Mouse (Mus musculus) CH12.LX (cell line): ENCODE measurements around the gene Rars2. TPM values are rescaled to one million over a fixed set of nuclear protein-coding genes. Genes with fewer than 3 reads are reported as not detected.
A peak's percentile ranks its signal among the peaks of the same experiment; 100 is the strongest.

Experiments
- DNase-seq: peaks from one replicate; pipeline ENCODE4 v3.0.0-alpha.2; 2013; ENCODE audit errors: extremely low read depth
- H3K27ac ChIP-seq: 2 replicates; pipeline ENCODE4 v1.5.1; 2012; ENCODE audit warnings: low read depth, mild to moderate bottlenecking, control low read depth, moderate library complexity; ENCODE audit not compliant: insufficient read depth
- H3K27me3 ChIP-seq: replicated peaks from 2 replicates; pipeline ENCODE3; 2012; ENCODE audit warnings: inconsistent platforms
- H3K36me3 ChIP-seq, 2 experiments: replicated peaks in 1 of 2; 2 replicates each; pipeline versions ENCODE3 to v1.6.1; 2012; ENCODE audit warnings: inconsistent platforms in 1 of 2, low read length in 1 of 2, mild to moderate bottlenecking in 1 of 2, mixed read lengths in 1 of 2, moderate library complexity in 1 of 2; ENCODE audit not compliant: control insufficient read depth in 1 of 2, insufficient read depth in 1 of 2
- H3K4me1 ChIP-seq, 2 experiments: 2 replicates each; pipeline ENCODE4 v1.6.1; 2012; ENCODE audit warnings: inconsistent platforms in 1 of 2, moderate library complexity in 1 of 2; ENCODE audit not compliant: insufficient read depth in 2 of 2, control insufficient read depth in 1 of 2
- H3K4me2 ChIP-seq: 2 replicates; pipeline ENCODE4 v1.6.1; 2012; ENCODE audit warnings: low read depth, mild to moderate bottlenecking, control low read depth; ENCODE audit not compliant: poor library complexity, insufficient read depth, severe bottlenecking
- H3K4me3 ChIP-seq, 3 experiments: fragments of 150-350 bp in 1 of 3; sonication (generic) in 1 of 3; replicated peaks in 1 of 3; 2 replicates each; pipeline versions ENCODE3 to v1.5.1; 2011 to 2012; ENCODE audit warnings: low read depth in 2 of 3, low read length in 2 of 3, mild to moderate bottlenecking in 2 of 3, moderate library complexity in 2 of 3, control low read depth in 1 of 3, improper control_type of control experiment in 1 of 3, inconsistent platforms in 1 of 3, mixed read lengths in 1 of 3; ENCODE audit not compliant: poor library complexity in 1 of 3
- H3K79me2 ChIP-seq: replicated peaks from 2 replicates; pipeline ENCODE4 v1.6.1; 2012; ENCODE audit warnings: mild to moderate bottlenecking, moderate library complexity; ENCODE audit not compliant: control insufficient read depth, poor library complexity, insufficient read depth, severe bottlenecking; ENCODE audit errors: extremely low read depth
- H3K9ac ChIP-seq: 2 replicates; pipeline ENCODE4 v1.6.1; 2012; ENCODE audit warnings: low read depth, mild to moderate bottlenecking, control low read depth, moderate library complexity; ENCODE audit not compliant: insufficient read depth
- H3K9me3 ChIP-seq: replicated peaks from 2 replicates; pipeline ENCODE3; 2012; ENCODE audit warnings: low read length, inconsistent platforms, mixed read lengths
- CHD1 ChIP-seq: IDR thresholded peaks from 2 replicates; pipeline ENCODE4 v1.6.1; 2012; ENCODE audit warnings: low read depth, low read length, improper control_type of control experiment, inconsistent platforms
- CHD2 ChIP-seq: IDR thresholded peaks from 2 replicates; pipeline ENCODE4 v1.6.1; 2011; ENCODE audit warnings: low read length, improper control_type of control experiment
- CTCF ChIP-seq, 2 experiments: IDR thresholded peaks in 1 of 2; conservative IDR thresholded peaks in 1 of 2; 2 replicates each; pipeline ENCODE4 v1.5.1; 2011 to 2012; ENCODE audit warnings: low read depth in 2 of 2, low read length in 2 of 2, improper control_type of control experiment in 1 of 2, inconsistent platforms in 1 of 2, mild to moderate bottlenecking in 1 of 2, moderate library complexity in 1 of 2
- E2F4 ChIP-seq: IDR thresholded peaks from 2 replicates; pipeline ENCODE4 v1.6.1; 2011; ENCODE audit warnings: low read depth, low read length, improper control_type of control experiment; ENCODE audit not compliant: insufficient replicate concordance
- ELF1 ChIP-seq: IDR thresholded peaks from 2 replicates; pipeline ENCODE4 v1.6.1; 2014; ENCODE audit warnings: low read depth, mild to moderate bottlenecking, inconsistent platforms, low read length, improper control_type of control experiment
- ETS1 ChIP-seq: conservative IDR thresholded peaks from 2 replicates; pipeline ENCODE4 v1.6.1; 2012; ENCODE audit warnings: low read depth, mild to moderate bottlenecking, inconsistent platforms, low read length, improper control_type of control experiment, moderate library complexity
- GABPA ChIP-seq: IDR thresholded peaks from 2 replicates; pipeline ENCODE4 v1.6.1; 2012; ENCODE audit warnings: low read depth, low read length, improper control_type of control experiment, inconsistent platforms; ENCODE audit not compliant: insufficient replicate concordance
- IRF4 ChIP-seq: IDR thresholded peaks from 2 replicates; pipeline ENCODE4 v1.6.1; 2014; ENCODE audit warnings: low read depth, mild to moderate bottlenecking, inconsistent platforms, low read length, improper control_type of control experiment
- JUND ChIP-seq: conservative IDR thresholded peaks from 2 replicates; pipeline ENCODE4 v1.6.1; 2011; ENCODE audit warnings: low read depth, low read length, improper control_type of control experiment
- KAT2A ChIP-seq: IDR thresholded peaks from 2 replicates; pipeline ENCODE4 v1.6.1; 2012; ENCODE audit warnings: low read length, improper control_type of control experiment, inconsistent platforms; ENCODE audit not compliant: insufficient replicate concordance
- MAZ ChIP-seq: IDR thresholded peaks from 2 replicates; pipeline ENCODE4 v1.6.1; 2012; ENCODE audit warnings: low read depth, mild to moderate bottlenecking, inconsistent platforms, low read length, improper control_type of control experiment, moderate library complexity
- MEF2A ChIP-seq: IDR thresholded peaks from 2 replicates; pipeline ENCODE4 v1.6.1; 2014; ENCODE audit warnings: low read depth, mild to moderate bottlenecking, inconsistent platforms, low read length, improper control_type of control experiment, borderline replicate concordance
- NELFE ChIP-seq: IDR thresholded peaks from 2 replicates; pipeline ENCODE4 v1.6.1; 2011; ENCODE audit warnings: low read depth, low read length, improper control_type of control experiment
- NRF1 ChIP-seq: IDR thresholded peaks from 2 replicates; pipeline ENCODE4 v1.6.1; 2014; ENCODE audit warnings: low read depth, mild to moderate bottlenecking, inconsistent platforms, low read length, improper control_type of control experiment, moderate library complexity
- RAD21 ChIP-seq: IDR thresholded peaks from 2 replicates; pipeline ENCODE4 v1.6.1; 2011; ENCODE audit warnings: low read depth, mild to moderate bottlenecking, low read length, improper control_type of control experiment, moderate library complexity
- RCOR1 ChIP-seq: conservative IDR thresholded peaks from 2 replicates; pipeline ENCODE4 v1.6.1; 2012; ENCODE audit warnings: low read depth, mild to moderate bottlenecking, inconsistent platforms, low read length, improper control_type of control experiment
- TBP ChIP-seq: conservative IDR thresholded peaks from 2 replicates; pipeline ENCODE4 v1.6.1; 2011; ENCODE audit warnings: low read depth, low read length, improper control_type of control experiment
- TCF12 ChIP-seq: IDR thresholded peaks from 2 replicates; pipeline ENCODE4 v1.6.1; 2014; ENCODE audit warnings: low read depth, mild to moderate bottlenecking, inconsistent platforms, low read length, improper control_type of control experiment
- USF1 ChIP-seq: IDR thresholded peaks from 2 replicates; pipeline ENCODE4 v1.6.1; 2014; ENCODE audit warnings: low read depth, mild to moderate bottlenecking, inconsistent platforms, low read length, improper control_type of control experiment
- ZC3H11A ChIP-seq: IDR thresholded peaks from 2 replicates; pipeline ENCODE4 v1.6.1; 2012; ENCODE audit warnings: low read depth, mild to moderate bottlenecking, inconsistent platforms, low read length, improper control_type of control experiment
- ZKSCAN1 ChIP-seq: IDR thresholded peaks from 2 replicates; pipeline ENCODE4 v1.6.1; 2012; ENCODE audit warnings: low read depth, inconsistent platforms, low read length, improper control_type of control experiment, borderline replicate concordance
- ZMIZ1 ChIP-seq: IDR thresholded peaks from 2 replicates; pipeline ENCODE4 v1.6.1; 2012; ENCODE audit warnings: low read depth, mild to moderate bottlenecking, inconsistent platforms, low read length, improper control_type of control experiment
- ZNF384 ChIP-seq: IDR thresholded peaks from 2 replicates; pipeline ENCODE4 v1.6.1; 2012; ENCODE audit warnings: low read depth, low read length, improper control_type of control experiment, inconsistent platforms
- dilution Hi-C: fragments of 300-500 bp; cut with MboI; formaldehyde crosslinking; loops from 2 replicates; pipeline ENCODE4 v1.14.3; 2020; ENCODE audit warnings: low sequenced_read_pairs; ENCODE audit not compliant: extremely low pct_unique_long_range_greater_than_20kb, extremely low pct_ligation_motif_present
- in situ Hi-C: fragments of 300-500 bp; cut with MboI; formaldehyde crosslinking; loops from 3 replicates; pipeline ENCODE4 v1.14.3; 2019; ENCODE audit warnings: low sequenced_read_pairs, low pct_ligation_motif_present, low pct_unique_long_range_greater_than_20kb, mixed read lengths
- polyA plus RNA-seq: library from polyadenylated mRNA; unstranded; fragments of >175 nt; gene quantifications from 2 replicates; pipeline ENCODE4 v1.2.1, GENCODE M21; 2012; ENCODE audit warnings: low read depth; ENCODE audit not compliant: insufficient read length
- total RNA-seq, 2 experiments: library from RNA; depleted of rRNA; stranded (reverse); fragments of 300-350 nt in 1 of 2; fragments of >200 nt in 1 of 2; gene quantifications; 2 replicates each; pipeline ENCODE4 v1.2.3; 2012 to 2014

Rars2 gene
- total and polyA plus RNA-seq, 3 experiments, result 45.4 to 72.6 (median 61.4) TPM

DNA sequence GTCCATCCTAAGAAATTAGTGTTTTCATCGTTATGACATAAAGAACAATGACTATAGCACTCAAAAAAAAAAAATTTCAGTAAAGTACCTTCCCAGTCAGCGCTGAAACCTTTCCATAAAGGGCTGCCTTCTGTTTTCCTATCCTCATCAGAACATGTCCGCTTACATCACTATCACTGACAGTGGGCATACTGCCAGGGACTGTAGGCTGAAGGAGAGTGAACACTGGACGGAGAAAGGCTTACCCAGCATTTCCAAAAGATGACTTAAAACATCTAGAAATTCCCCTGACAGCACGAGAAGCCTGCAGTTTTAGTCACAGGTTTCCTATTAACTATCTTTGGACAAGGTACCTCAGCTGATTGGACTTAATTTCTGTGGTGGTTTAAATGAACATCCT is 59.0 kb downstream of the Rars2 start:
- H3K36me3 ChIP-seq, result peaks cover 13 to 54% of the 10 kb centered on the region in 2 experiments
- no peak overlapping the region for H3K27ac ChIP-seq
- in situ Hi-C loops (no loop called here), dilution Hi-C loops (no loop called here)
- TF ChIP-seq MAZ, result no peak
- no peak for TF ChIP-seq JUND
- no peak for TF ChIP-seq NELFE
- no peaks in the 10 kb centered on the region for H3K79me2 ChIP-seq
- H3K9ac ChIP-seq, result no peak overlapping the region
- no peaks in the 10 kb centered on the region for H3K27me3 ChIP-seq
- H3K4me2 ChIP-seq, result no peak overlapping the region
- H3K4me3 ChIP-seq, result no peak overlapping the region
- H3K9me3 ChIP-seq, result no peaks in the 10 kb centered on the region
- no peak for DNase-seq
- no peaks in the 10 kb centered on the region for H3K4me1 ChIP-seq

DNA sequence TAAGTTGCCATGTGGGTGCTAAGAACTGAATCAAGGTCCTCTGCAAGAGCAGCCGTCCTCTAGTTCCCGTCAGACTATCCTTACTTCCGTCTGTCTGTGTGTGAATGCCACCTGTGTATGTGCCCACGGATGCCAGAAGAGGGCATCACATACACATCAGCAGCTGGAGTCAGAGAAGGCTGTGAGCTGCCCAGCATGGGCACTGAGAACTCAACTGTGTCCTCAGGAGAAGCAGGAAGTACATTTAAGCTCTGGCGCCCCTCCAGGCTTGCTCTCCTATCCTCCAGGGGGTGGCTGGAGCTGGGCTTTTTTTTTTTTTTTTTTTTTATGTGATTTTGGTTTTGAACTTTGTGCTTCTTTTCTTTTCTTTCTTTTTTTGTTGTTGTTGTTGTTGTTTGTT is 65.8 kb downstream of the Rars2 start:
- TF ChIP-seq GABPA (no peak), RAD21 (peak; percentile 12), CTCF (conservative IDR thresholded peaks at IDR 0.05 in 1 of 2, IDR thresholded peaks at IDR 0.05 in 1 of 2; ENCODE audit: low read depth in 2 of 2, low read length in 2 of 2) (peak in 1 of 2 experiments; percentile 31; a peak in 2 of 4 replicates), IRF4 (no peak), NELFE (no peak), CHD2 (no peak), KAT2A (no peak), RCOR1 (no peak), ZNF384 (0 out of 2 replicates have a peak, but pooled peaks have one; percentile 19), ZKSCAN1 (no peak)

GRCm38 (mm10) chr4:34686874-34687567 is 72.3 kb downstream of the Rars2 start, which contains the start of gene Slc35a1:
Gene Slc35a1, minus strand, starts transcription at chr4:34687438.
- no peaks in the 10 kb centered on the region for H3K27me3 ChIP-seq
- TF ChIP-seq ETS1 (peak; percentile 38; the same call in 1 of the 2 replicates), TBP (0 out of 2 replicates have a peak, but pooled peaks have one; percentile 62), TCF12 (peak; percentile 85), RAD21 (no peak), MEF2A (peak; percentile 71), CHD1 (no peak), GABPA (no peak; the same call in 1 of the 2 replicates), JUND (no peak), CHD2 (no peak), ZMIZ1 (peak; percentile 79), E2F4 (no peak), MAZ (peak; percentile 97), ZC3H11A (no peak), ELF1 (peak; percentile 91), NRF1 (no peak), USF1 (no peak)

More for the DNA sequence above, 65.8 kb downstream of the Rars2 start:
- H3K4me1 ChIP-seq, result peaks cover 3 to 35% of the 10 kb centered on the region in 2 experiments; a peak in 3 of 4 replicates
- H3K4me3 ChIP-seq, result no peak overlapping the region
- no peak overlapping the region for H3K27ac ChIP-seq
- peaks cover 12 to 50% of the 10 kb centered on the region in 2 experiments for H3K36me3 ChIP-seq
- DNase-seq, result no peak
- in situ Hi-C loops, result no loop called here
- H3K9ac ChIP-seq, result no peak overlapping the region
- no peaks in the 10 kb centered on the region for H3K27me3 ChIP-seq
- H3K9me3 ChIP-seq, result no peaks in the 10 kb centered on the region
- dilution Hi-C loops, result no loop called here
- H3K4me2 ChIP-seq, result no peak overlapping the region
- H3K79me2 ChIP-seq, result 0 out of 2 replicates have a peak, but pooled peaks cover 2% of the 10 kb centered on the region

More at GRCm38 (mm10) chr4:34686874-34687567, 72.3 kb downstream of the Rars2 start, which contains the start of gene Slc35a1:
- Histone ChIP-seq H3K79me2 (0 out of 2 replicates have a peak, but pooled peaks cover 2% of the 10 kb centered on the region), H3K4me3 (peak within 1 kb of the TSS; percentile 63 to 85 (median 74)), H3K36me3 (peaks cover 5 to 17% of the 10 kb centered on the region in 2 experiments), H3K4me1 (peaks cover 5 to 41% of the 10 kb centered on the region in 2 experiments), H3K27ac (peak within 1 kb of the TSS; percentile 2), H3K4me2 (peak within 1 kb of the TSS; percentile 97; the same call in 1 of the 2 replicates), H3K9ac (peak within 1 kb of the TSS; percentile 57), H3K9me3 (no peaks in the 10 kb centered on the region)
- in situ Hi-C loops, result no loop called here
- DNase-seq, result peak; percentile 89
- dilution Hi-C loops, result no loop called here
